Mouse (Mus musculus) hindbrain, embryonic 16.5 days (tissue): Measurements from ENCODE around the gene Naaladl1. TPM values are rescaled to one million over a fixed set of nuclear protein-coding genes. Genes with fewer than 3 reads are reported as not detected.

ENCODE experiments used
- ATAC-seq: fragments of 200-750 bp; cut with Nextera tagmentation; 2 replicates; pipeline ENCODE4 v1.8.0; 2017; ENCODE audit warnings: moderate TSS enrichment, moderate library complexity
- H3K27ac ChIP-seq: fragments of 300-500 bp; sonication (generic); 2 replicates; pipeline ENCODE4 v1.5.1; 2014; ENCODE audit warnings: low read depth, mild to moderate bottlenecking, control low read depth, low read length, moderate library complexity
- H3K27me3 ChIP-seq: fragments of 300-500 bp; sonication (generic); replicated peaks from 2 replicates; pipeline ENCODE4 v1.6.1; 2014; ENCODE audit warnings: low read length; ENCODE audit not compliant: control insufficient read depth, insufficient read depth
- H3K36me3 ChIP-seq: fragments of 300-500 bp; sonication (generic); 2 replicates; pipeline ENCODE4 v1.6.1; 2014; ENCODE audit warnings: mild to moderate bottlenecking, low read length, moderate library complexity, mixed read lengths; ENCODE audit not compliant: control insufficient read depth, insufficient read depth
- H3K4me1 ChIP-seq: fragments of 300-500 bp; sonication (generic); 2 replicates; pipeline ENCODE4 v1.6.1; 2014; ENCODE audit warnings: low read depth, low read length; ENCODE audit not compliant: control insufficient read depth, insufficient read depth
- H3K4me2 ChIP-seq: fragments of 300-500 bp; sonication (generic); 2 replicates; pipeline ENCODE4 v1.6.1; 2014; ENCODE audit warnings: mild to moderate bottlenecking, low read length, control low read depth, moderate library complexity
- H3K4me3 ChIP-seq: fragments of 300-500 bp; sonication (generic); 2 replicates; pipeline ENCODE4 v1.5.1; 2014; ENCODE audit warnings: mild to moderate bottlenecking, low read length, control low read depth, moderate library complexity
- H3K9ac ChIP-seq: fragments of 300-500 bp; sonication (generic); 2 replicates; pipeline ENCODE4 v1.6.1; 2014; ENCODE audit warnings: low read depth, mild to moderate bottlenecking, control low read depth, low read length, moderate library complexity
- H3K9me3 ChIP-seq: fragments of 300-500 bp; sonication (generic); 2 replicates; pipeline ENCODE4 v1.6.1; 2014; ENCODE audit warnings: mild to moderate bottlenecking, low read length, moderate library complexity; ENCODE audit not compliant: control insufficient read depth
- WGBS: fragments of 180-500 bp; shearing (Covaris S2); extraction: QIAGEN DNeasy Blood & Tissue Kit; methylation state at CpG from one replicate; pipeline ENCODE4 v1.1.7; 2014; 5-methylcytosine and 5-hydroxymethylcytosine counted together
- polyA plus RNA-seq: library from polyadenylated mRNA; unstranded; fragments of >200 nt; fragmentation: Nextera tagmentation; extraction: Ambion mirVana; gene quantifications from 2 replicates; pipeline ENCODE4 v1.2.1, GENCODE M21; 2015

Gene Naaladl1
- polyA plus RNA-seq, 1 experiment from 2014 or later, result 0.43 TPM

DNA sequence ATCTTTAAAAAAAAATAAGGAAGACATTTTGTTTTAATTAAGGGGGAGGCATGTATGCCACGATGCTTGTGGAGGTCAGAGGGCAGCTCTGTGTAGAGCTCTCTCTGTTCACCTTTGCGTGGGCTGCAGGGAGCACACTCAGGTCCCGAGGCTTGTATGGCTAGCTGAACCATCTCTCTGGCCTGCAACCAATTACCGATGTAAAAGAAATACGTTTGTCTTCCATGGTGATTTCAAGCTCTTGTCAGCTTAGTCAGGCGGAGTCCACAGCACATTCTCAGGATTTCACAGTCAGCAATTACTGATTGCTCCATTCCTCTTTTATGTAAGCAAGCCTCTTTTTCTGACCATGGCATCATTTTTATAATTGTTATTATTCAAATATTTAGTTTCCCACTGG is 4.4 kb upstream of the Naaladl1 start:
- H3K27ac ChIP-seq, result no peak overlapping the region
- H3K9me3 ChIP-seq, result no peaks in the 10 kb centered on the region
- H3K4me1 ChIP-seq, result no peaks in the 10 kb centered on the region
- WGBS, result 65% methylated on average over 6 of the region's 6 CpGs
- no peak overlapping the region for H3K4me3 ChIP-seq
- ATAC-seq, result no peak
- H3K4me2 ChIP-seq, result no peak overlapping the region
- H3K36me3 ChIP-seq, result no peaks in the 10 kb centered on the region
- H3K9ac ChIP-seq, result no peak overlapping the region
- H3K27me3 ChIP-seq, result no peaks in the 10 kb centered on the region

- no peaks in the 10 kb centered on the region for H3K4me1 ChIP-seq
- H3K4me3 ChIP-seq, result no peak overlapping the region
- no peak for ATAC-seq
- H3K9ac ChIP-seq, result no peak overlapping the region
- no peak overlapping the region for H3K4me2 ChIP-seq
- WGBS, result 78% methylated on average over 6 of the region's 6 CpGs
- H3K36me3 ChIP-seq, result no peaks in the 10 kb centered on the region
- no peak overlapping the region for H3K27ac ChIP-seq
- no peaks in the 10 kb centered on the region for H3K9me3 ChIP-seq
- H3K27me3 ChIP-seq, result no peaks in the 10 kb centered on the region
Observed at GRCm38 (mm10) chr19:6102169-6102853, 3.3 kb upstream of the Naaladl1 start.

DNA sequence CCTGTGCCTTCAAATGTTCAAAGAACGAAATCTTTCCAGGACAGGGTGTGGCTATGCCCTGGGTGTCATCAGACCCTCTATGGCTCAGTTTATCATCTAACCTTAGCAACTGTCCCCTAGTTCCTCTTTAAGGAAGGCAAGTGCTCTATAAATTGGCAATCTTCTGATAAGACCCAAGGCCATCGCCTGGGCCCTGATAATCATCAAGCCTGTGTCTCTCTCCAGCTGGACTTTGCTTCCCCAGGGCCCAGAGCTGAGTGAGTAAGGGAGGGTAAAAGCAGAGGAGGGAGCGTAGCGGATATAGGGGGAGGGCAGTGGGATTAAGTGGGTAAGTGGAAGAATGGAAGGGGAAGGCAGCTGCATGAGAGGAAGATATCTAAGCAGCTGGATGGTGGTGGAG is 1.1 kb upstream of the Naaladl1 start:
- no peaks in the 10 kb centered on the region for H3K36me3 ChIP-seq
- 84% methylated on average over 4 of the region's 4 CpGs for WGBS
- H3K4me2 ChIP-seq, result no peak overlapping the region
- H3K9ac ChIP-seq, result no peak overlapping the region
- no peak overlapping the region for H3K4me3 ChIP-seq
- H3K9me3 ChIP-seq, result no peaks in the 10 kb centered on the region
- H3K4me1 ChIP-seq, result no peaks in the 10 kb centered on the region
- no peak overlapping the region for H3K27ac ChIP-seq
- no peaks in the 10 kb centered on the region for H3K27me3 ChIP-seq
- no peak for ATAC-seq

- Histone ChIP-seq H3K4me3 (no peak overlapping the region), H3K4me2 (no peak overlapping the region), H3K27me3 (no peaks in the 10 kb centered on the region), H3K4me1 (peaks cover 11% of the 10 kb centered on the region), H3K9me3 (no peaks in the 10 kb centered on the region), H3K9ac (no peak overlapping the region), H3K27ac (no peak overlapping the region), H3K36me3 (peaks cover 17% of the 10 kb centered on the region)
- no peak for ATAC-seq
- 61% methylated on average over 6 of the region's 6 CpGs for WGBS
Observed at GRCm38 (mm10) chr19:6113116-6113515, 7.5 kb downstream of the Naaladl1 start.

- 0 out of 2 replicates have a peak overlapping the region, but pooled peaks have one; percentile 19 for H3K9ac ChIP-seq
- no peak overlapping the region for H3K4me3 ChIP-seq
Observed at GRCm38 (mm10) chr19:6116113-6116850, 10.7 kb downstream of the Naaladl1 start.

GRCm38 (mm10) chr19:6117346-6117985 is 11.9 kb downstream of the Naaladl1 start:
- Histone ChIP-seq H3K27ac (peak overlapping the region; percentile 94), H3K36me3 (peaks cover 23% of the 10 kb centered on the region), H3K9me3 (no peaks in the 10 kb centered on the region), H3K9ac (peak overlapping the region; percentile 90), H3K4me3 (peak overlapping the region; percentile 89), H3K4me1 (peaks cover 15% of the 10 kb centered on the region), H3K4me2 (peak overlapping the region; percentile 90), H3K27me3 (no peaks in the 10 kb centered on the region)
- 5% methylated on average over 32 of the region's 32 CpGs for WGBS
- ATAC-seq, result no peak

More at GRCm38 (mm10) chr19:6116113-6116850, 10.7 kb downstream of the Naaladl1 start:
- 92% methylated on average over 15 of the region's 15 CpGs for WGBS
- Histone ChIP-seq H3K27ac (no peak overlapping the region), H3K27me3 (no peaks in the 10 kb centered on the region), H3K4me2 (peak overlapping the region; percentile 90; the same call in 1 of the 2 replicates), H3K36me3 (peaks cover 23% of the 10 kb centered on the region), H3K4me1 (peaks cover 15% of the 10 kb centered on the region), H3K9me3 (no peaks in the 10 kb centered on the region)
- no peak for ATAC-seq

DNA sequence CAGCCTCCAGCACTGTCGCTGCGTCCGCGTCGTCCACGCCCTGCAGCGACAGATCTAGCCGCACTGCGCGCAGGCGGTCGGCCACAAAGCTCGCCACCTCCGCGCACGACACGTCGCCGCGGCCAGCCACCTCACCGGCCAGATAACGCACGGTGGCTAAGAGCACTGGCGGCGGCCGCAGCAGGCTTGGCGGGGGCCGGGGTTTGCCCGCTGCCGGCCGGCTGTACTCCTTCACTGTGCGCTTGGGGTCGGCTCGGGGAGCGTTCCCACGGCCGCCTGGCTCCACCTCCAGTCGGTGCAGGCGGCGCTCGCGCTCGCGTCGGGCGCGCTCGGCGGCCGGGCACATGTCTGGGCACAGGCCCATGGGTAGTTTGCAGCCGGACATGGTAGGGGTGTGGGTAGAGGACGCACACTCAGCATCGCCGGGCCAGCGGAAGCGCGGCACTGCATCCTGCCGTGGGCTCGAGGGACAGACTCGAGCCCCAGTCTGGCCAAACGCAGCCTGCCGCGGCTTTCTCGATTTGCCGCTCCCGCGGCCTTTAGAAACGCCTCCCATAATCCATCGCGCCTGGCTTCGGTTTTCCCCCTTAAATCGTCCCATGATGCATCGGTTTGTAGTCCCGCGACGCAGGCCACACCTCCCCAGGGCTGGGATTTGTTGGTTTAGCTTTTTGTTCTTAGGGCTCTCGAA is 12.5 kb downstream of the Naaladl1 start, which contains the start of gene Sac3d1:
Sac3d1 (minus strand) TSS at position 665 of the 691 bp plus-strand sequence.
- H3K4me1 ChIP-seq, result peaks cover 15% of the 10 kb centered on the region
- no peaks in the 10 kb centered on the region for H3K27me3 ChIP-seq
- peaks cover 23% of the 10 kb centered on the region for H3K36me3 ChIP-seq
- peak within 1 kb of the TSS; percentile 90 for H3K9ac ChIP-seq
- peak; percentile 90 for ATAC-seq
- under 1% methylated on average over 55 of the region's 77 CpGs for WGBS
- peak within 1 kb of the TSS; percentile 94 for H3K27ac ChIP-seq
- H3K4me3 ChIP-seq, result peak within 1 kb of the TSS; percentile 89
- H3K4me2 ChIP-seq, result peak within 1 kb of the TSS; percentile 90
- no peaks in the 10 kb centered on the region for H3K9me3 ChIP-seq

DNA sequence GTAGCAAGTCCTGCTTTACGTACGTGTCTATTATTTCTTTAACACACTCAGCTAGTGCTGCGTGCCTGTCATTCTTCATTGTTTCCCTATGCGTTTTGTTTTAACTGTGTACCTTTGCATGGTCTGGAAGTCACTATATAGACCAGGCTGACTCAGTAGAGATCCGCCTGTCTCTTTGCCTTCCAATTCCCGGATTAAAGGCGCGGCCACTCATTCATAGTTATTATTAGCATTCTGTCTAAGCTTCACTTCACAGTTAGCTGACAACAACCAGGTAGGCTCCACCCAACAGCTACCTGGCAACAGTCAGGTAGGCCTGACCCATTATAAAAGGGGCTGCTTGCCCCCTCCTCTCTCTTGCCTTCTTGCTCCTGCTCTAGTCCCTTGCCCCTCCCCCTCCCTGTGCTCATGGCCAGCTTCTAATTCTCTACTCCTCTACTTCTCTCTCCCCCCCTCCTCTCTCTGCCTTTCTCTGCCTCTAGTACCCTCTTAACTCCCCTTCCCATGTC is 13.1 kb downstream of the Naaladl1 start:
- no peaks in the 10 kb centered on the region for H3K27me3 ChIP-seq
- peak; percentile 66; the same call in 1 of the 2 replicates for ATAC-seq
- H3K4me2 ChIP-seq, result peak overlapping the region; percentile 90
- peak overlapping the region; percentile 94 for H3K27ac ChIP-seq
- H3K4me3 ChIP-seq, result peak overlapping the region; percentile 89
- peaks cover 15% of the 10 kb centered on the region for H3K4me1 ChIP-seq
- peak overlapping the region; percentile 90 for H3K9ac ChIP-seq
- peaks cover 23% of the 10 kb centered on the region for H3K36me3 ChIP-seq
- no peaks in the 10 kb centered on the region for H3K9me3 ChIP-seq
- WGBS, result under 1% methylated on average over 8 of the region's 8 CpGs
